Mouse (Mus musculus) hindbrain, embryonic 16.5 days (tissue): ENCODE measurements around the gene Txndc17. TPM values are rescaled to one million over a fixed set of nuclear protein-coding genes. Genes with fewer than 3 reads are reported as not detected.

Source experiments
- ATAC-seq: fragments of 200-750 bp; cut with Nextera tagmentation; 2 replicates; pipeline ENCODE4 v1.8.0; 2017; ENCODE audit warnings: moderate TSS enrichment, moderate library complexity
- H3K27ac ChIP-seq: fragments of 300-500 bp; sonication (generic); 2 replicates; pipeline ENCODE4 v1.5.1; 2014; ENCODE audit warnings: low read depth, mild to moderate bottlenecking, control low read depth, low read length, moderate library complexity
- H3K27me3 ChIP-seq: fragments of 300-500 bp; sonication (generic); replicated peaks from 2 replicates; pipeline ENCODE4 v1.6.1; 2014; ENCODE audit warnings: low read length; ENCODE audit not compliant: control insufficient read depth, insufficient read depth
- H3K36me3 ChIP-seq: fragments of 300-500 bp; sonication (generic); 2 replicates; pipeline ENCODE4 v1.6.1; 2014; ENCODE audit warnings: mild to moderate bottlenecking, low read length, moderate library complexity, mixed read lengths; ENCODE audit not compliant: control insufficient read depth, insufficient read depth
- H3K4me1 ChIP-seq: fragments of 300-500 bp; sonication (generic); 2 replicates; pipeline ENCODE4 v1.6.1; 2014; ENCODE audit warnings: low read depth, low read length; ENCODE audit not compliant: control insufficient read depth, insufficient read depth
- H3K4me2 ChIP-seq: fragments of 300-500 bp; sonication (generic); 2 replicates; pipeline ENCODE4 v1.6.1; 2014; ENCODE audit warnings: mild to moderate bottlenecking, low read length, control low read depth, moderate library complexity
- H3K4me3 ChIP-seq: fragments of 300-500 bp; sonication (generic); 2 replicates; pipeline ENCODE4 v1.5.1; 2014; ENCODE audit warnings: mild to moderate bottlenecking, low read length, control low read depth, moderate library complexity
- H3K9ac ChIP-seq: fragments of 300-500 bp; sonication (generic); 2 replicates; pipeline ENCODE4 v1.6.1; 2014; ENCODE audit warnings: low read depth, mild to moderate bottlenecking, control low read depth, low read length, moderate library complexity
- H3K9me3 ChIP-seq: fragments of 300-500 bp; sonication (generic); 2 replicates; pipeline ENCODE4 v1.6.1; 2014; ENCODE audit warnings: mild to moderate bottlenecking, low read length, moderate library complexity; ENCODE audit not compliant: control insufficient read depth
- WGBS: fragments of 180-500 bp; shearing (Covaris S2); extraction: QIAGEN DNeasy Blood & Tissue Kit; methylation state at CpG from one replicate; pipeline ENCODE4 v1.1.7; 2014; 5-methylcytosine and 5-hydroxymethylcytosine counted together
- polyA plus RNA-seq: library from polyadenylated mRNA; unstranded; fragments of >200 nt; fragmentation: Nextera tagmentation; extraction: Ambion mirVana; gene quantifications from 2 replicates; pipeline ENCODE4 v1.2.1, GENCODE M21; 2015

The Txndc17 gene
- polyA plus RNA-seq, 1 experiment from 2014 or later: 167 TPM

- H3K9ac ChIP-seq: no peak overlapping the region
- H3K4me1 ChIP-seq: no peaks in the 10 kb centered on the region; the same call in 1 of the 2 replicates
- 85% methylated on average over 7 of the region's 7 CpGs for WGBS
- H3K4me2 ChIP-seq: no peak overlapping the region
- no peak overlapping the region for H3K27ac ChIP-seq
- no peak for ATAC-seq
- no peak overlapping the region for H3K4me3 ChIP-seq
- no peaks in the 10 kb centered on the region for H3K9me3 ChIP-seq
- no peaks in the 10 kb centered on the region for H3K27me3 ChIP-seq
- no peaks in the 10 kb centered on the region for H3K36me3 ChIP-seq
Observed at GRCm38 (mm10) chr11:72232068-72232467, 24.7 kb downstream of the Txndc17 start.

- H3K4me3 ChIP-seq: no peak overlapping the region
- H3K9me3 ChIP-seq: no peaks in the 10 kb centered on the region
- no peak for ATAC-seq
- no peak overlapping the region for H3K9ac ChIP-seq
- 88% methylated on average over 1 of the region's 1 CpGs for WGBS
- no peaks in the 10 kb centered on the region; the same call in 1 of the 2 replicates for H3K4me1 ChIP-seq
- H3K27ac ChIP-seq: no peak overlapping the region
- no peaks in the 10 kb centered on the region for H3K27me3 ChIP-seq
- H3K36me3 ChIP-seq: no peaks in the 10 kb centered on the region
- no peak overlapping the region for H3K4me2 ChIP-seq
Observed at GRCm38 (mm10) chr11:72232991-72233390, 25.6 kb downstream of the Txndc17 start.

GRCm38 (mm10) chr11:72234013-72234412 is 26.7 kb downstream of the Txndc17 start:
- Histone ChIP-seq H3K4me3 (no peak overlapping the region), H3K27me3 (no peaks in the 10 kb centered on the region), H3K4me2 (no peak overlapping the region), H3K4me1 (no peaks in the 10 kb centered on the region; the same call in 1 of the 2 replicates), H3K9ac (no peak overlapping the region), H3K27ac (no peak overlapping the region), H3K9me3 (no peaks in the 10 kb centered on the region), H3K36me3 (no peaks in the 10 kb centered on the region)
- ATAC-seq: peak; percentile 68; the same call in 1 of the 2 replicates
- 63% methylated on average over 5 of the region's 5 CpGs for WGBS

- Histone ChIP-seq H3K27ac (no peak overlapping the region), H3K9ac (no peak overlapping the region), H3K9me3 (no peaks in the 10 kb centered on the region), H3K36me3 (no peaks in the 10 kb centered on the region), H3K4me2 (no peak overlapping the region), H3K4me1 (no peaks in the 10 kb centered on the region), H3K4me3 (no peak overlapping the region), H3K27me3 (no peaks in the 10 kb centered on the region)
- 68% methylated on average over 4 of the region's 4 CpGs for WGBS
- ATAC-seq: no peak
Observed at GRCm38 (mm10) chr11:72240062-72240860, 32.9 kb downstream of the Txndc17 start.

- Histone ChIP-seq H3K36me3 (no peaks in the 10 kb centered on the region), H3K27ac (no peak overlapping the region), H3K27me3 (no peaks in the 10 kb centered on the region), H3K4me1 (no peaks in the 10 kb centered on the region), H3K9me3 (no peaks in the 10 kb centered on the region), H3K4me2 (no peak overlapping the region), H3K9ac (no peak overlapping the region), H3K4me3 (no peak overlapping the region)
- WGBS: 84% methylated on average over 8 of the region's 8 CpGs
- ATAC-seq: no peak
Observed at GRCm38 (mm10) chr11:72245196-72245753, 37.9 kb downstream of the Txndc17 start.

- no peak overlapping the region for H3K9ac ChIP-seq
- WGBS: 93% methylated on average over 4 of the region's 4 CpGs
- H3K4me2 ChIP-seq: no peak overlapping the region
- no peak for ATAC-seq
- H3K4me3 ChIP-seq: no peak overlapping the region
- H3K4me1 ChIP-seq: no peaks in the 10 kb centered on the region
- no peaks in the 10 kb centered on the region for H3K9me3 ChIP-seq
- H3K36me3 ChIP-seq: no peaks in the 10 kb centered on the region
- no peaks in the 10 kb centered on the region for H3K27me3 ChIP-seq
- no peak overlapping the region for H3K27ac ChIP-seq
Observed at GRCm38 (mm10) chr11:72255629-72256028, 48.3 kb downstream of the Txndc17 start.

- WGBS: 93% methylated on average over 2 of the region's 2 CpGs
Observed at GRCm38 (mm10) chr11:72256441-72256840, 49.1 kb downstream of the Txndc17 start.

More at GRCm38 (mm10) chr11:72256441-72256840, 49.1 kb downstream of the Txndc17 start:
- H3K9ac ChIP-seq: no peak overlapping the region
- no peaks in the 10 kb centered on the region for H3K9me3 ChIP-seq
- H3K4me2 ChIP-seq: no peak overlapping the region
- H3K27me3 ChIP-seq: no peaks in the 10 kb centered on the region
- no peak overlapping the region for H3K27ac ChIP-seq
- no peak for ATAC-seq
- no peaks in the 10 kb centered on the region for H3K4me1 ChIP-seq
- no peaks in the 10 kb centered on the region for H3K36me3 ChIP-seq
- H3K4me3 ChIP-seq: no peak overlapping the region

Other genes starting within 250 kb of the Txndc17 start
- 0.27 and 0.41 TPM in 2 replicates for gene Aipl1, start 170.0 kb upstream of the Txndc17 start, polyA plus RNA-seq
- gene Pimreg, start 165.5 kb upstream of the Txndc17 start, polyA plus RNA-seq: 33.5 and 38.5 TPM in 2 replicates
- 5.5 and 5.8 TPM in 2 replicates for gene Pitpnm3, start 71.8 kb upstream of the Txndc17 start, polyA plus RNA-seq
- gene Gm43951, start 707 bp upstream of the Txndc17 start, polyA plus RNA-seq: 1.3 and 1.4 TPM in 2 replicates
- gene 4933427D14Rik, start 88 bp upstream of the Txndc17 start, polyA plus RNA-seq: 13.3 and 14.1 TPM in 2 replicates
- gene Med31, start 8.0 kb downstream of the Txndc17 start, polyA plus RNA-seq: 50.4 and 53.9 TPM in 2 replicates
- 3.9 and 4.2 TPM in 2 replicates for gene Slc13a5, start 59.7 kb downstream of the Txndc17 start, polyA plus RNA-seq
- 1.1 and 2.4 TPM in 2 replicates for gene Xaf1, start 94.1 kb downstream of the Txndc17 start, polyA plus RNA-seq
- not detected in 2 replicates for gene Fbxo39, start 106.9 kb downstream of the Txndc17 start, polyA plus RNA-seq
- gene Tekt1, start 154.9 kb downstream of the Txndc17 start, polyA plus RNA-seq: 9.0 and 9.6 TPM in 2 replicates
- gene Smtnl2, start 204.2 kb downstream of the Txndc17 start, polyA plus RNA-seq: 12.3 and 12.4 TPM in 2 replicates
- not detected in 2 replicates for gene Ggt6, start 228.0 kb downstream of the Txndc17 start, polyA plus RNA-seq
- gene Mybbp1a, start 233.8 kb downstream of the Txndc17 start, polyA plus RNA-seq: 54.2 and 63.0 TPM in 2 replicates